Mouse (Mus musculus) erythroblast, embryonic 14.5 days (primary cell): ENCODE measurements around the gene Atp13a3. TPM values are rescaled to one million over a fixed set of nuclear protein-coding genes. Genes with fewer than 3 reads are reported as not detected.

Source experiments
- H3K27me3 ChIP-seq: 2 replicates; pipeline ENCODE4 v1.6.1; 2012; ENCODE audit warnings: inconsistent platforms; ENCODE audit not compliant: control insufficient read depth
- H3K36me3 ChIP-seq: 2 replicates; pipeline ENCODE4 v1.6.1; 2012; ENCODE audit warnings: mild to moderate bottlenecking, inconsistent platforms; ENCODE audit not compliant: control insufficient read depth
- H3K4me1 ChIP-seq: 2 replicates; pipeline ENCODE4 v1.6.1; 2012; ENCODE audit warnings: inconsistent platforms; ENCODE audit not compliant: control insufficient read depth
- H3K4me3 ChIP-seq: replicated peaks from 2 replicates; pipeline ENCODE3; 2012; ENCODE audit warnings: moderate library complexity, mild to moderate bottlenecking, inconsistent platforms
- H3K9me3 ChIP-seq: 2 replicates; pipeline ENCODE4 v1.6.1; 2012; ENCODE audit warnings: low read length, inconsistent platforms, mixed read lengths; ENCODE audit not compliant: control insufficient read depth
- GATA1 ChIP-seq: IDR thresholded peaks from 2 replicates; pipeline ENCODE4 v1.6.1; 2012; ENCODE audit warnings: low read length, inconsistent platforms, mixed read lengths
- TAL1 ChIP-seq: IDR thresholded peaks from 3 replicates; pipeline ENCODE4 v1.6.1; 2012; ENCODE audit warnings: low read length, inconsistent platforms, mixed read lengths
- polyA plus RNA-seq: library from polyadenylated mRNA; stranded (reverse); fragments of >175 nt; gene quantifications from 2 replicates; pipeline ENCODE4 v1.2.3, GENCODE M21; 2012

The Atp13a3 gene
- polyA plus RNA-seq, 1 experiment: 0.65 TPM

GRCm38 (mm10) chr16:30262664-30263063 lies 143.1 kb downstream of the Atp13a3 start:
- Histone ChIP-seq H3K9me3 (no peaks in the 10 kb centered on the region), H3K4me1 (no peaks in the 10 kb centered on the region), H3K4me3 (no peak overlapping the region), H3K27me3 (no peaks in the 10 kb centered on the region), H3K36me3 (no peaks in the 10 kb centered on the region; the same call in 1 of the 2 replicates)
- TF ChIP-seq TAL1 (no peak), GATA1 (no peak)

Other genes starting within 250 kb of the Atp13a3 start
- gene Cpn2, start 138.5 kb downstream of the Atp13a3 start, polyA plus RNA-seq: 0.01 TPM in 1 of 2 replicates, not detected in the other
- not detected in 2 replicates for gene Lrrc15, start 122.7 kb downstream of the Atp13a3 start, polyA plus RNA-seq
- 0.22 and 0.35 TPM in 2 replicates for gene Gp5, start 95.2 kb downstream of the Atp13a3 start, polyA plus RNA-seq
- 0.01 TPM in 2 replicates for gene Tmem44, start 144.9 kb upstream of the Atp13a3 start, polyA plus RNA-seq
- gene Lsg1, start 181.6 kb upstream of the Atp13a3 start, polyA plus RNA-seq: 0.39 and 0.61 TPM in 2 replicates
- gene Fam43a, start 193.7 kb upstream of the Atp13a3 start, polyA plus RNA-seq: 0.11 and 0.17 TPM in 2 replicates